Mouse (Mus musculus) limb, embryonic 12.5 days (tissue): Measurements from ENCODE around the gene Treh. TPM values are rescaled to one million over a fixed set of nuclear protein-coding genes. Genes with fewer than 3 reads are reported as not detected.

Experiments
- ATAC-seq: fragments of 200-750 bp; cut with Nextera tagmentation; 2 replicates; pipeline ENCODE4 v1.8.0; 2017; ENCODE audit warnings: low read depth, moderate TSS enrichment; ENCODE audit not compliant: insufficient number of reproducible peaks, insufficient read depth, low FRiP score, low TSS enrichment
- H3K27ac ChIP-seq: fragments of 300-500 bp; sonication (generic); 2 replicates; pipeline ENCODE4 v1.5.1; 2016; ENCODE audit warnings: mild to moderate bottlenecking, moderate library complexity
- H3K27me3 ChIP-seq: fragments of 300-500 bp; sonication (generic); 2 replicates; pipeline ENCODE4 v1.6.1; 2016; ENCODE audit warnings: mild to moderate bottlenecking, moderate library complexity
- H3K36me3 ChIP-seq: fragments of 300-500 bp; sonication (generic); 2 replicates; pipeline ENCODE4 v1.6.1; 2016; ENCODE audit warnings: mild to moderate bottlenecking, moderate library complexity
- H3K4me1 ChIP-seq: fragments of 300-500 bp; sonication (generic); replicated peaks from 2 replicates; pipeline ENCODE4 v1.6.1; 2016
- H3K4me2 ChIP-seq: fragments of 300-500 bp; sonication (generic); 2 replicates; pipeline ENCODE4 v1.6.1; 2016; ENCODE audit warnings: mild to moderate bottlenecking, moderate library complexity
- H3K4me3 ChIP-seq: fragments of 300-500 bp; sonication (generic); replicated peaks from 2 replicates; pipeline ENCODE4 v1.5.1; 2016; ENCODE audit warnings: mild to moderate bottlenecking
- H3K9ac ChIP-seq: fragments of 300-500 bp; sonication (generic); replicated peaks from 2 replicates; pipeline ENCODE4 v1.6.1; 2016; ENCODE audit warnings: mild to moderate bottlenecking, moderate library complexity
- H3K9me3 ChIP-seq: fragments of 300-500 bp; sonication (generic); 2 replicates; pipeline ENCODE4 v1.6.1; 2016; ENCODE audit warnings: mild to moderate bottlenecking, moderate library complexity
- WGBS: fragments of 180-500 bp; shearing (Covaris S2); methylation state at CpG from one replicate; pipeline ENCODE4 v1.1.7; 2016; 5-methylcytosine and 5-hydroxymethylcytosine counted together
- polyA plus RNA-seq: library from polyadenylated mRNA; unstranded; fragments of >200 nt; fragmentation: Nextera tagmentation; extraction: Ambion mirVana; gene quantifications from 2 replicates; pipeline ENCODE4 v1.2.1, GENCODE M21; 2016

The Treh gene
- polyA plus RNA-seq, 1 experiment from 2014 or later = not detected

DNA sequence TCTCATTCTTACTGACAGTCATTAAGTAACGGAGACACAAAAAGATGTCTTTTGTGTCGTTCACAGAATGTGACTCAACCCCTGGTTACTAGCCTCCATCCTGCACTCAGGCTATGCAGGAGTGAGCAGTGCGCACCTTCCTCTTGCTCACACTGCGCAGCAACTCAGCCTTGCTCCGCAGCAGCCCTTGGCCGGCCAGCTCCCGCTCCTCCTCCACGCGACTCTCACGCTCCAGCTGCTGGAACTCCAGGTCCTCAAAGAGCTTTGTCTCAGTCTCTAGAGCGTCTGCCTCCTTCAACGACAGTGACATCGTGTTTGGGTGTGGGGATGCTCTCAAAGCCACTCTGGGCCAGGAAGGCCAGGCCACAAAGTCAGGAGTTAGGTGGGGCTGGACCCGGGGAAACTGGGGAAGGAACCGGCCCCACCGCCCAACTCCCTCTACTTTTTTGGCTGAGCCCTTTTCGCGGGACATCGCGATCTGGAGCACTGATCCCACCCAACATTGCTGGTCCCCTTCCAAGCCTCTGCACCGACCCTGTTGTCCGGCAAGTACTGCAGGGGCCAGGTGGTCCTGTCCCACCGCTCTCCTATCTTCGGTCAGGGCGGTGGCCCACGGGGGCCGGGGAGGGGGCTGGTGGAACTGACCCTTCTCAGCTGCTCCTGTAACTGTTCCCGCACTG is 34.9 kb downstream of the Treh start:
- Histone ChIP-seq H3K4me1 (peaks cover 19% of the 10 kb centered on the region), H3K4me2 (peak overlapping the region; percentile 77), H3K9ac (peak overlapping the region; percentile 65), H3K9me3 (no peaks in the 10 kb centered on the region), H3K27ac (peak overlapping the region; percentile 81), H3K27me3 (no peaks in the 10 kb centered on the region), H3K4me3 (peak overlapping the region; percentile 46), H3K36me3 (peaks cover 90% of the 10 kb centered on the region)
- ATAC-seq = no peak
- 18% methylated on average over 28 of the region's 28 CpGs for WGBS

DNA sequence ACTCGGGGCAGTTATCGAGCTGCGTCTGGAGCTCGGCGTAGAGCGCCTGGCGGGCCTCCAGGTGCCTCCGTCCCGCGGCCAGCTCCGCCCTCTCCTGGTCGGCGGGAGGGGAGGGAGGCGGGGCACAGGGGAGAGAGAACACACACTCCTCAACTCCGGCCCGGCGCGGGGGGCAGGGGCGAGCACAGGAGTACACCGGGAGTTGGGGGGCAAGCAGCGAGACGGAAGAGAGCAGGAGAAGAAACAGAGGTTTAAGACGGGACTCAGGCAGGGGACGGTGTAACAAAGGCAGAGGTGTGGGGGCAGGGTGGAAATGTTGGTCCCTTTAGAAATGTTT is 35.4 kb downstream of the Treh start:
- Histone ChIP-seq H3K9me3 (no peaks in the 10 kb centered on the region), H3K27ac (peak overlapping the region; percentile 81), H3K4me1 (peaks cover 19% of the 10 kb centered on the region), H3K27me3 (no peaks in the 10 kb centered on the region), H3K4me2 (peak overlapping the region; percentile 77), H3K9ac (peak overlapping the region; percentile 65), H3K36me3 (peaks cover 90% of the 10 kb centered on the region), H3K4me3 (peak overlapping the region; percentile 46)
- 1% methylated on average over 24 of the region's 24 CpGs for WGBS
- peak; percentile 84 for ATAC-seq

DNA sequence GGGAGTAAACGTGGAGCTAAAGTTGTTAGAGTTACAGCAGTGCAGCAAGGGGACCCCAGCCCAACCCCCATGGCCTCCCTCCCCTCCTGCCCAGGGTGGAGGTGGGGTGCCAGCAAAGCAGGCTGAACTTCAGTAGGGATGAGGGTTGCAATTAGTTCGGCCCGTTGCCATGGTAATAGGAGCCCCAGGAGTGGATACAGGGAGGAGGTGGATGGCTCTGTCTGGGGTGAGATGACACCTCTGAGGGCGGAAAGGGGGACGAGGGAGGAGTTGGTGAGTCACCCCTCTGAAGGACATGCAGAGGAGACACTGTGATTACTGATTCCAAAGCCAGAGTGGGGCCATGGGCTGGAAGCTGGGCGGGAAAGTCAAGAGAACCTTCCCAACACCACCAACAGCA is 35.9 kb downstream of the Treh start:
- Histone ChIP-seq H3K36me3 (peaks cover 90% of the 10 kb centered on the region), H3K4me2 (peak overlapping the region; percentile 77), H3K4me1 (peaks cover 19% of the 10 kb centered on the region), H3K27me3 (no peaks in the 10 kb centered on the region), H3K9me3 (no peaks in the 10 kb centered on the region), H3K4me3 (peak overlapping the region; percentile 46), H3K27ac (peak overlapping the region; percentile 81), H3K9ac (peak overlapping the region; percentile 65)
- 15% methylated on average over 6 of the region's 6 CpGs for WGBS
- peak; percentile 50 for ATAC-seq

DNA sequence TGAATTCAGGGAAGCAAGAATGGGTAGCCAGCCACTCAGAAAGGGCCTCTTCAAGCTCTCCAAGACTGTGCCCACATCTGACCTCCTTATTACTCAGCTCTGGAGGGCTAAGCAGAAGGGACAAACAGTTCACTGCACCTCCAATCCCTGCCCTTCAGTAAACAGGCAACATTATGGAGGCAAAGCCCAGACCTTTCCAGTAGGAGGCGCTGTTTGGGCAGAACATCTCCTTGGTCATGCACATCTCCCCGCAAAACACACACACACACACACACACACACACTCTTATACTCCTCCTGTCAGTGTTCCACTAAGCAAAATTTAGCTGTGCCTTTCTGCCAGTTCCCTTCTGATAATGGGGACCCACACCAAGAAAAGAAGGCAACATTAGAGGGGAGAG is 36.6 kb downstream of the Treh start:
- Histone ChIP-seq H3K9ac (no peak overlapping the region), H3K4me3 (no peak overlapping the region), H3K27ac (peak overlapping the region; percentile 81; the same call in 1 of the 2 replicates), H3K4me2 (no peak overlapping the region), H3K36me3 (peaks cover 89% of the 10 kb centered on the region), H3K9me3 (no peaks in the 10 kb centered on the region), H3K27me3 (no peaks in the 10 kb centered on the region), H3K4me1 (peaks cover 19% of the 10 kb centered on the region)
- WGBS = 52% methylated on average over 2 of the region's 2 CpGs
- ATAC-seq = no peak

DNA sequence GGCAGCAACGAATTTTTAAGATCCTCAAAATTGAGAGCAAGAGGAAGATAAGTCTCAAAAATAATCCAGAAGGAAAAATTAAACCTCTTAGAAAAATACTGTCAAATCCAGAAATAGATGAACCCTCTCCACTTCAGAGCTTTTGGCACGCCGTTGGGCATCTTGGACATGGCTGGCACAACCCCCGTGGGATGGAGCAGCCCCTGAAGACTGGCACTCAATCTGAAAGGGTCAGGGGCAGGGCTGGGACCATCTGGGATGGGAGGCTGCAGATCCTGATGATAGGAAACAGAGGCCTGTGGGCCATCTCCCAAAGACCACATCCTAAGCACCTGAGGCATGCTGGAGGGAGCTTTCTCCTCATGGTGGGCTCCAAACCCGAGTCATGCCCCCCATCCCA is 37.2 kb downstream of the Treh start:
- no peak for ATAC-seq
- H3K4me1 ChIP-seq = peaks cover 19% of the 10 kb centered on the region
- peaks cover 89% of the 10 kb centered on the region for H3K36me3 ChIP-seq
- H3K9me3 ChIP-seq = no peaks in the 10 kb centered on the region
- WGBS = 79% methylated on average over 5 of the region's 5 CpGs
- no peak overlapping the region for H3K4me3 ChIP-seq
- H3K4me2 ChIP-seq = no peak overlapping the region
- H3K27me3 ChIP-seq = no peaks in the 10 kb centered on the region
- H3K9ac ChIP-seq = no peak overlapping the region
- no peak overlapping the region for H3K27ac ChIP-seq

DNA sequence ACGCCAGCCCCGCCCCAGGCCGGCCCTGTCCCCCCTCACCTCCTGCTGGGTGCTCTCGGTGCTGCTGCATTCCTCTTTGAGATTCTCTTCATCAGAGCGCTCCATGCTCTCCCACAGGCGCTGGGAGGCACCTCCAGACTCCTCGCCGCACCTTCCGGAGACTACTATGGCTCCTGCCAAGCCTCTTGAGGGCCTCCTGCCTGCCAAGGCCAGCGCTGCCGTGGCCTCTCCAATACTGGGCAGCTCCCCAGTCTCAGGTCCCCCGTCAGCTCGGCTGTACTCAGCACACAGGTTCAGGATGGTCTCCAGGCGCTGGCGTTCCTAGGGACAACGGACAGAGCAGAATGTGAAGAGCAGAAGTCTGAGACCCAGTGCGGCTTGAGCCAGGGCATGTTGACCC is 38.6 kb downstream of the Treh start:
- no peak overlapping the region for H3K4me3 ChIP-seq
- peaks cover 89% of the 10 kb centered on the region for H3K36me3 ChIP-seq
- 65% methylated on average over 17 of the region's 17 CpGs for WGBS

DNA sequence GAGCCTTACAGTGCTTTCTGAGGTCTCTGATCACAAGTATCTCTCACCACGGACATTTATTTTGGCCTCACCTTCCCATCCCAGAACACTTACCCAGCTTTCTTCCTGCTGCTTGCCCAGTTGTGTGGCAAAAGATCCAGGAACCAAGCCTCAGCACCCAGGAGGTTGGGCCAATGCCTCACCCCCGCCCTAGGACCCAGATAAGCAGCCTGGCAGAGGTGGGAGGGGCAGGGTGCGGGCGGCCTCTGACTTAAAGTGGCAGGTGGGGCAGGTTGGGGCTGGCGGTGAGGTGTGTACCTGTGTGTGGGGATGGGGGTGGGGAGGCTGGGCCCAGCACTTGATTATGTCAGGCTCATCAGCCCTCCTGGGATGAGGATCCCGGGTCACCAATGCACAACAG is 40.0 kb downstream of the Treh start:
- H3K4me1 ChIP-seq = peaks cover 13% of the 10 kb centered on the region
- WGBS = 83% methylated on average over 6 of the region's 6 CpGs
- H3K4me3 ChIP-seq = no peak overlapping the region
- H3K4me2 ChIP-seq = no peak overlapping the region
- H3K36me3 ChIP-seq = peaks cover 92% of the 10 kb centered on the region
- H3K27ac ChIP-seq = no peak overlapping the region
- no peaks in the 10 kb centered on the region for H3K27me3 ChIP-seq
- H3K9ac ChIP-seq = no peak overlapping the region
- no peak for ATAC-seq
- H3K9me3 ChIP-seq = no peaks in the 10 kb centered on the region

More for the DNA sequence above, 38.6 kb downstream of the Treh start:
- Histone ChIP-seq H3K4me1 (peaks cover 19% of the 10 kb centered on the region), H3K27ac (no peak overlapping the region), H3K9me3 (no peaks in the 10 kb centered on the region), H3K4me2 (no peak overlapping the region), H3K9ac (no peak overlapping the region), H3K27me3 (no peaks in the 10 kb centered on the region)
- no peak for ATAC-seq

DNA sequence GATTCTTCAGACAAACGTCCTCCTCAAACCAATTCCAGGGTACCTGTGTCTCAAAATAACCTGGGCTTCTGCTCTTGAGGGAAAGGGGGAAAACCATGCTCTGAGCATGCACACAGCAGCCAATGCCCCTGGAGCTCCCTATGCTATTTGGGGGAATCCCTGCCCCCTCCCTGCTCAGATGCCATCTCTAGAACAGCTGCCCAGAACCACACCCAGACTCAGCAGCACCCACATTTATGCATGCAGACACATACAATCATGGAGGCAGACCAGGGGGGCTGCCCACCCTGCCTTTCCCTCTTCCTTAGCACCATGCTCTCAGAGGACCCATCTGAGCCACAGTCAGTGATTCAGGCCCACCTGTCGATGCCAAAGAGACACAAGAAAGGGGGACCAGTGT is 40.5 kb downstream of the Treh start:
- ATAC-seq = no peak
- no peaks in the 10 kb centered on the region for H3K9me3 ChIP-seq
- WGBS = 81% methylated on average over 2 of the region's 2 CpGs
- peaks cover 96% of the 10 kb centered on the region for H3K36me3 ChIP-seq
- H3K27ac ChIP-seq = no peak overlapping the region
- no peaks in the 10 kb centered on the region for H3K27me3 ChIP-seq
- H3K9ac ChIP-seq = no peak overlapping the region
- no peak overlapping the region for H3K4me3 ChIP-seq
- H3K4me1 ChIP-seq = peaks cover 10% of the 10 kb centered on the region
- H3K4me2 ChIP-seq = no peak overlapping the region

DNA sequence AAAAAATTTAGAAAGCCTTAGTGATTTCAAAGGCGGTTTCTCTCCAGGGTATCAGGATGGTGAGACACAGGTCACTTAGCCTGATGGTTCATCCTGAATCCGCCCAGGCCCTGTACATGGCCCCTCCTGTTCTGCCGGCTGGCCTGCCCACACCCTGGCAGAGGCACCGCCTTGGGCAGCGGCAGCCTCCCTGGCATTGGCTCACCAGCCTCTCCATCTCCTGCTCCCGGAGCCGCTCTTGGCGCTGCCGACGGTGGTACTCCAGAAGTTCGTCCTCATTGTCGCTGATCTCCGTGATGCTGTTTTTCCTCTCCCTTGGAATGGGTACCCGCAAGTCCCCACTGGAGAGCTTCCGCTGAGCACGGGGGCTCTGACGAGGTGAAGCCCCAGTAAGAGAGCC is 42.1 kb downstream of the Treh start:
- no peaks in the 10 kb centered on the region for H3K27me3 ChIP-seq
- H3K4me1 ChIP-seq = peaks cover 12% of the 10 kb centered on the region
- H3K9ac ChIP-seq = no peak overlapping the region
- no peaks in the 10 kb centered on the region for H3K9me3 ChIP-seq
- H3K4me2 ChIP-seq = no peak overlapping the region
- H3K36me3 ChIP-seq = peaks cover 89% of the 10 kb centered on the region
- no peak for ATAC-seq
- WGBS = 89% methylated on average over 17 of the region's 17 CpGs
- no peak overlapping the region for H3K27ac ChIP-seq
- H3K4me3 ChIP-seq = no peak overlapping the region

DNA sequence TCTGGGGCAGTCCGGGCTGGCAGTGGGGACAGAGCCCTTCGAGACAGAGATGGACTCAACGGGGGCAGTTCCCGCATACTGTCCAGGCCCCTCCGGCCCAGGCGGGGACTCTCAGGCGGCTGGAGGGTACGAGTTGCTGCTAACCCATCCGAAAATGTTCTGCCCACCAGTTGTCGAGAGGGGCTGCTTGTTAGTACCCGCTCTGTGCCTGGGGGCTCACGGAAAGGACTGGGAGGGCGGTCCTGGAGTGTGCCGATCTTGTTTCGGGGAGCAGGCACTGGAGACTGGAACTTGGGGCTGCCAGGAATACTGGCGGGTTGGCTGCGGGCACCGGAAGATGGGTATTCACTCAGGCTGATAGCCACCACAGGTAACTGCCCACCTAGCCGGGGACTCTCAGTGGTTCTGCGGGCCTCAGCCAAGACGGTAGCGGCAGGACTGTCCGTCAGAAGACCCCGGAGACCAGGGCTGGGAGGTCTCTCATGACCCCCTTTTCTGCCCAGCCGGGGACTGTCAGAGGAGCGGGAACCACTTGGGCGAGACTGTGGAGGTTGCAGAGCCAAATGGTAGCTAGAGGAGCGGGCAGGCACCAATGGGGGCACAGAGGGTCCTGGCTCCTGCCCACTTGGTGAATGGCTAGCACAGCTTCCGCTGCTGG is 42.8 kb downstream of the Treh start:
- Histone ChIP-seq H3K27me3 (no peaks in the 10 kb centered on the region), H3K4me2 (no peak overlapping the region), H3K36me3 (peaks cover 82% of the 10 kb centered on the region), H3K9ac (no peak overlapping the region), H3K4me3 (no peak overlapping the region), H3K27ac (no peak overlapping the region), H3K9me3 (no peaks in the 10 kb centered on the region), H3K4me1 (peaks cover 19% of the 10 kb centered on the region)
- WGBS = 93% methylated on average over 29 of the region's 29 CpGs
- no peak for ATAC-seq

DNA sequence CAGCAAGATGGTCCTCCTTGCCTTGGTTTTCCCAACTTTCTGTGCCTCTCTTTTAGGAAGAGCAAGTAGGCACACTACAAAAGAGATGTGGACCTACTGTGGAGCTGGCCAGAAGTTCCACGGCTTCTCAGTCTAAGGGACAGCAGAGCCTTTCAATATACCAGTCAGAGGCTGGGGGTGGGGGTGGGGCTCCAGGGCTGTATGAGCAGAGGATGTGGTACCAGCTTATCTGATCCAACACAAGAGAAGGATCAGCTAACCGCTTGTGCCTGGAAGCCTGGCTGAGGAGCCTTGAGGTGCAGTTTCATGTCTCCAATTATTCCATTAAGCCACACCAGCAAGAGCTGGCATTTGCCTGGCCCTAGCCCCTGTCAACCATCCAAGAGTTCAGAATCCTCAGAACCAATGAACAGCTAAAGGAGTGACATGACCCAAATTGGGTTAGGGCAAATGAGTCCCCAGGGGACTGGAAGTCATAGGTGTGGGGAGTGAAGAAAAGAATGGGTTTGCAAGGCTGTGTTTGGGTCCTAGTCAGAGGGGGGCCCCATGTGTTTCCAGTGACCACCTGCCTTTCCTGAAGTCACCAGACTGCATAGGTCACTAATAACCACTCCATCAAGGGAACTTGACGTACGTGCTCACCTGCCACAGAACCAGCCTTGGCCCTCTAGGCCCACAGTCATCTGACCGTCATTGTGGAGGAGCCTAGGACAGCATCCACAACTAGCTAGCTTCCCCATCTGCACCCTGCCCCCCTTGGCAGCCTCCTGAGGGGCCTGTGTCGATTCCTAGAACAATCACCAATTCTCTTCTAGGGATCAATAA is 44.2 kb downstream of the Treh start:
- Histone ChIP-seq H3K27ac (no peak overlapping the region), H3K4me3 (no peak overlapping the region), H3K4me1 (peaks cover 25% of the 10 kb centered on the region), H3K27me3 (no peaks in the 10 kb centered on the region), H3K36me3 (peaks cover 71% of the 10 kb centered on the region), H3K9ac (no peak overlapping the region), H3K9me3 (no peaks in the 10 kb centered on the region), H3K4me2 (no peak overlapping the region)
- 84% methylated on average over 6 of the region's 6 CpGs for WGBS
- ATAC-seq = no peak
